Mouse (Mus musculus): ENCODE data around the gene Utp14b. TPM values are rescaled to one million over a fixed set of nuclear protein-coding genes. Genes with fewer than 3 reads are reported as not detected.
A peak's percentile ranks its signal among the peaks of the same experiment; 100 is the strongest.

Gene Utp14b
- 5.3 and 5.4 TPM in 2 replicates for polyA plus RNA-seq (2014; fragmentation: Nextera tagmentation; extraction: Ambion mirVana)

- DNase-seq (ENCODE audit: low spot score) = peak; percentile 98
- peak within 1 kb of the TSS; percentile 74 for H3K4me2 ChIP-seq (ENCODE audit: low read depth, severe bottlenecking)
- no peaks in the 10 kb centered on the region for H3K36me3 ChIP-seq (ENCODE audit: control insufficient read depth, insufficient read depth, low read length)
- H3K9ac ChIP-seq (ENCODE audit: low read length) = peak within 1 kb of the TSS; percentile 96
- peak within 1 kb of the TSS; percentile 97 for H3K27ac ChIP-seq (replicated peaks; ENCODE audit: low read depth, low read length)
- WGBS = under 1% methylated on average over 92 of the region's 104 CpGs
- H3K9me3 ChIP-seq (ENCODE audit: control insufficient read depth, low read length) = no peaks in the 10 kb centered on the region
- H3K4me3 ChIP-seq (ENCODE audit: low read depth, low read length) = peak within 1 kb of the TSS; percentile 94
- peaks cover 11% of the 10 kb centered on the region for H3K4me1 ChIP-seq (ENCODE audit: control insufficient read depth, insufficient read depth, low read length)
- H3K27me3 ChIP-seq (ENCODE audit: control insufficient read depth, insufficient read depth, low read length) = no peaks in the 10 kb centered on the region
- peak; percentile 100 for ATAC-seq (ENCODE audit: insufficient number of reproducible peaks, low FRiP score, low TSS enrichment, low read depth)
Observed at GRCm38 (mm10) chr1:78657671-78658440, at the start of gene Utp14b, which contains the start of gene Acsl3. TSS of gene Utp14b (plus strand) at chr1:78658038. TSS of gene Acsl3 (plus strand) at chr1:78657825.

GRCm38 (mm10) chr1:78609134-78609907 is 48.5 kb upstream of the Utp14b start:
- H3K27ac ChIP-seq (replicated peaks; ENCODE audit: low read depth, low read length) = no peak overlapping the region
- H3K4me1 ChIP-seq (ENCODE audit: control insufficient read depth, insufficient read depth, low read length) = peaks cover 6% of the 10 kb centered on the region; the same call in 1 of the 2 replicates
- H3K9ac ChIP-seq (ENCODE audit: low read length) = no peak overlapping the region
- no peak for DNase-seq (ENCODE audit: low spot score)
- ATAC-seq (ENCODE audit: insufficient number of reproducible peaks, low FRiP score, low TSS enrichment, low read depth) = no peak
- H3K4me3 ChIP-seq (ENCODE audit: low read depth, low read length) = no peak overlapping the region
- no peak overlapping the region for H3K4me2 ChIP-seq (ENCODE audit: low read depth, severe bottlenecking)
- no peaks in the 10 kb centered on the region for H3K9me3 ChIP-seq (ENCODE audit: control insufficient read depth, low read length)
- 23% methylated on average over 12 of the region's 12 CpGs for WGBS
- no peaks in the 10 kb centered on the region for H3K27me3 ChIP-seq (ENCODE audit: control insufficient read depth, insufficient read depth, low read length)
- no peaks in the 10 kb centered on the region for H3K36me3 ChIP-seq (ENCODE audit: control insufficient read depth, insufficient read depth, low read length)

DNA sequence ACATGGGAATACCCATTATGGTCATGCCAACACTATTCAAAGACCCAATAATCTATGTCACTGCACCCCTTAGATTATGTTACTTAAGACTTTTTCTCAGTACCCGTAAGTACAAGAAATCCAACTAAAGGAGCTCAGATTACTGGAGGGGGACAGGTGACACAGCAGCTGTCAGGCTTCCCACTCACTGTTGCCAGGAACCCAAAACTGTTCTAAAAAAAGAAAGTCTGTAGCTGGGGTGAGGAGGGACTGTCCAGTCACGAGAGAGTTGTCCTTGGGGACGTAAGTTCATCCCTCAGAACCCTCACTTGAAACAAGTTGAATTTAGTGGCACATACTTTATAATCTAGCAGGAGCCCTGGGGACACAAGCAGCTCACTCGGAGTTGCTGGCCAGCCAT is 46.8 kb upstream of the Utp14b start:
- no peaks in the 10 kb centered on the region for H3K9me3 ChIP-seq (ENCODE audit: control insufficient read depth, low read length)
- ATAC-seq (ENCODE audit: insufficient number of reproducible peaks, low FRiP score, low TSS enrichment, low read depth) (no peak), DNase-seq (ENCODE audit: low spot score) (no peak)
- no peak overlapping the region for H3K9ac ChIP-seq (ENCODE audit: low read length)
- H3K4me3 ChIP-seq (ENCODE audit: low read depth, low read length) = no peak overlapping the region
- no peaks in the 10 kb centered on the region for H3K36me3 ChIP-seq (ENCODE audit: control insufficient read depth, insufficient read depth, low read length)
- no peak overlapping the region for H3K27ac ChIP-seq (replicated peaks; ENCODE audit: low read depth, low read length)
- H3K27me3 ChIP-seq (ENCODE audit: control insufficient read depth, insufficient read depth, low read length) = no peaks in the 10 kb centered on the region
- H3K4me2 ChIP-seq (ENCODE audit: low read depth, severe bottlenecking) = no peak overlapping the region
- H3K4me1 ChIP-seq (ENCODE audit: control insufficient read depth, insufficient read depth, low read length) = peaks cover 6% of the 10 kb centered on the region; the same call in 1 of the 2 replicates
- 70% methylated on average over 4 of the region's 4 CpGs for WGBS

DNA sequence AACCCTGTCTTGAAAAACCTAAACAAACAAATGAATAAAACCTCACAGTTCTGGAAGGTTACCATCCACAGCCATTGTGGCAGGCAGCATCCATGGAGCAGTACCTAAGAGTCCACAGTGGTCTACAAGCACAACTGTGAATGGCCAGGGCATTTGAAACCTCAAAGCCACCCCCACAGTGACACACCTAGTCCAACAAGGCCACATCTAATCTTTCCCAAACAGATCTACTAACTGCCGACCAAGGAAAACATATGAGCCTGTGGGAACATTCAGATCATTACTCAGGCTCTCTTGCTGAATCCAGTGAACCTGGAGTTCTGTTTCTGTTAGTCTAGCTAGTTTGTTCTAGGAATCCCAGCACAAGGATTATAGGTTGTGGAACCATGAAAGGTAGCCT is 44.9 kb upstream of the Utp14b start:
- 80% methylated on average over 1 of the region's 1 CpGs for WGBS
- DNase-seq (ENCODE audit: low spot score) (no peak), ATAC-seq (ENCODE audit: insufficient number of reproducible peaks, low FRiP score, low TSS enrichment, low read depth) (no peak)
- H3K4me2 ChIP-seq (ENCODE audit: low read depth, severe bottlenecking) = no peak overlapping the region
- H3K36me3 ChIP-seq (ENCODE audit: control insufficient read depth, insufficient read depth, low read length) = no peaks in the 10 kb centered on the region
- H3K27ac ChIP-seq (replicated peaks; ENCODE audit: low read depth, low read length) = no peak overlapping the region
- no peak overlapping the region for H3K9ac ChIP-seq (ENCODE audit: low read length)
- no peaks in the 10 kb centered on the region for H3K27me3 ChIP-seq (ENCODE audit: control insufficient read depth, insufficient read depth, low read length)
- H3K9me3 ChIP-seq (ENCODE audit: control insufficient read depth, low read length) = no peaks in the 10 kb centered on the region
- peaks cover 6% of the 10 kb centered on the region; the same call in 1 of the 2 replicates for H3K4me1 ChIP-seq (ENCODE audit: control insufficient read depth, insufficient read depth, low read length)
- H3K4me3 ChIP-seq (ENCODE audit: low read depth, low read length) = no peak overlapping the region

DNA sequence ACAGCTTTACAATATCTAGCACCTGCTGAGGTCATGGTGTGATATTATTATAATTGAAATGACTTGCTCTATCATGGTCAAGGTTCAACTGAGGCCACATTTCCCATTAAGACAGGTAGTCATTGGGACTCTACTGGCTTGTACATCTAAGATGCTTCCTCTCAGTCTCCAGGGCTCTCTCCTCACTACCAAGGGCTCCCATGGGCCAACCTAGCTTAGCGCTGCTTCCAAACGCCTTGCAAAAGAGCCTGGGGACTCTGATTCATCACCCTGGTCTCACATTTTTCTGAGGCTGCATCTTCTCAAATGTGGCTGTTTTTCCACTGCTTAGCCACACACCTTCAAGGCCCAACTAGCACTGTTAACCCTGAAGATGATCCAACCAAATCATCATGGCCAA is 33.5 kb upstream of the Utp14b start:
- H3K4me2 ChIP-seq (ENCODE audit: low read depth, severe bottlenecking) = no peak overlapping the region
- WGBS = 96% methylated on average over 2 of the region's 2 CpGs
- H3K36me3 ChIP-seq (ENCODE audit: control insufficient read depth, insufficient read depth, low read length) = no peaks in the 10 kb centered on the region
- H3K9me3 ChIP-seq (ENCODE audit: control insufficient read depth, low read length) = no peaks in the 10 kb centered on the region
- no peaks in the 10 kb centered on the region for H3K4me1 ChIP-seq (ENCODE audit: control insufficient read depth, insufficient read depth, low read length)
- no peak for DNase-seq (ENCODE audit: low spot score)
- no peak overlapping the region for H3K4me3 ChIP-seq (ENCODE audit: low read depth, low read length)
- H3K27ac ChIP-seq (replicated peaks; ENCODE audit: low read depth, low read length) = no peak overlapping the region
- H3K9ac ChIP-seq (ENCODE audit: low read length) = no peak overlapping the region
- ATAC-seq (ENCODE audit: insufficient number of reproducible peaks, low FRiP score, low TSS enrichment, low read depth) = no peak
- no peaks in the 10 kb centered on the region for H3K27me3 ChIP-seq (ENCODE audit: control insufficient read depth, insufficient read depth, low read length)

DNA sequence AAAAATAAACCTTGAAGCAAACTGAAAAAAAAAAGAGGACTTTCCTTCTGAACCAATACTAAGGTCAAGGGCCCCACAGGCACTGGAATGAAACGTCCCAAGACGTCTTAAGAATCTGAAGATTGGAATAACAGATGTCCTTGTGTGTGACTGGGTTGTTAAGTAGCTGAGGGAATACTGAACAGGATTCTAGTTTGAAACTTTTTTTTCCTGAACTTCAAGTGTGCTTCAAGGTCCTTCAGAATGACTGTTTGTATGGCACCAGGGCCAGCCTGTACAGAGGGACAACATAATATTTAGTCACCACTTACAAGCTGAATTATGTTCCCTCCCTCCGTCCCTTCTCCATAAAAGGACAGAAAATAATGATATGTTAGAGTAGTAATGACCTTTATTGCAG is 23.4 kb upstream of the Utp14b start:
- H3K9me3 ChIP-seq (ENCODE audit: control insufficient read depth, low read length) = no peaks in the 10 kb centered on the region
- no peak overlapping the region for H3K4me3 ChIP-seq (ENCODE audit: low read depth, low read length)
- no peaks in the 10 kb centered on the region for H3K4me1 ChIP-seq (ENCODE audit: control insufficient read depth, insufficient read depth, low read length)
- H3K27ac ChIP-seq (replicated peaks; ENCODE audit: low read depth, low read length) = no peak overlapping the region
- H3K9ac ChIP-seq (ENCODE audit: low read length) = no peak overlapping the region
- ATAC-seq (ENCODE audit: insufficient number of reproducible peaks, low FRiP score, low TSS enrichment, low read depth) (no peak), DNase-seq (ENCODE audit: low spot score) (no peak)
- no peak overlapping the region for H3K4me2 ChIP-seq (ENCODE audit: low read depth, severe bottlenecking)
- H3K36me3 ChIP-seq (ENCODE audit: control insufficient read depth, insufficient read depth, low read length) = no peaks in the 10 kb centered on the region
- 68% methylated on average over 3 of the region's 3 CpGs for WGBS
- H3K27me3 ChIP-seq (ENCODE audit: control insufficient read depth, insufficient read depth, low read length) = no peaks in the 10 kb centered on the region

DNA sequence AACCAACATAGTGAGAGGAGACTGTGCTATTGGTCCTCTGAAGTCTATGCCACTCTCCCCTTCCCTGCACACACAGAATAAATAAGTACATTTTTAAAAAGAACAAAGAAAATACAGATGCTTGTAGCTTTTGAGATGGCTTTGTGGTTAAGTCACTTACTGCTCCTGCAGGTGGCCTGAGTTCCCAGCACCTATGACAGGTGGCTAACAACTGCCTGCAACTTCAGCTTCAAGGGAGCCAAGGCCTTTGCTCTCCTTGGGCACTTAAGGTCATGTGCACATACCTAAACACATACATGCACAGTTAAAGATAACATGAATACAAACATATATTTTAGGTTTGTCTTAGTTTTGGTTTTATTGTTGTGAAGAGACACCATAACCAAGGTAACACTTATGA is 17.0 kb upstream of the Utp14b start:
- no peaks in the 10 kb centered on the region for H3K36me3 ChIP-seq (ENCODE audit: control insufficient read depth, insufficient read depth, low read length)
- no peak for DNase-seq (ENCODE audit: low spot score)
- no peak for ATAC-seq (ENCODE audit: insufficient number of reproducible peaks, low FRiP score, low TSS enrichment, low read depth)
- no peak overlapping the region for H3K9ac ChIP-seq (ENCODE audit: low read length)
- H3K4me1 ChIP-seq (ENCODE audit: control insufficient read depth, insufficient read depth, low read length) = no peaks in the 10 kb centered on the region
- H3K27me3 ChIP-seq (ENCODE audit: control insufficient read depth, insufficient read depth, low read length) = no peaks in the 10 kb centered on the region
- no peaks in the 10 kb centered on the region for H3K9me3 ChIP-seq (ENCODE audit: control insufficient read depth, low read length)
- H3K27ac ChIP-seq (replicated peaks; ENCODE audit: low read depth, low read length) = no peak overlapping the region
- H3K4me3 ChIP-seq (ENCODE audit: low read depth, low read length) = no peak overlapping the region
- H3K4me2 ChIP-seq (ENCODE audit: low read depth, severe bottlenecking) = no peak overlapping the region

GRCm38 (mm10) chr1:78641791-78642190 is 16.0 kb upstream of the Utp14b start:
- DNase-seq (ENCODE audit: low spot score) = no peak
- ATAC-seq (ENCODE audit: insufficient number of reproducible peaks, low FRiP score, low TSS enrichment, low read depth) = no peak
- H3K27ac ChIP-seq (replicated peaks; ENCODE audit: low read depth, low read length) = no peak overlapping the region
- H3K4me3 ChIP-seq (ENCODE audit: low read depth, low read length) = no peak overlapping the region
- H3K4me2 ChIP-seq (ENCODE audit: low read depth, severe bottlenecking) = no peak overlapping the region
- H3K27me3 ChIP-seq (ENCODE audit: control insufficient read depth, insufficient read depth, low read length) = no peaks in the 10 kb centered on the region
- no peaks in the 10 kb centered on the region for H3K9me3 ChIP-seq (ENCODE audit: control insufficient read depth, low read length)
- 90% methylated on average over 3 of the region's 3 CpGs for WGBS
- no peak overlapping the region for H3K9ac ChIP-seq (ENCODE audit: low read length)
- H3K4me1 ChIP-seq (ENCODE audit: control insufficient read depth, insufficient read depth, low read length) = no peaks in the 10 kb centered on the region
- no peaks in the 10 kb centered on the region for H3K36me3 ChIP-seq (ENCODE audit: control insufficient read depth, insufficient read depth, low read length)

Data from limb, embryonic 11.5 days (tissue).